Mouse (Mus musculus): Measurements from ENCODE around the gene Zfp503. TPM values are rescaled to one million over a fixed set of nuclear protein-coding genes. Genes with fewer than 3 reads are reported as not detected.

The Zfp503 gene
- total and polyA plus RNA-seq, 3 experiments: not detected

GRCm38 (mm10) chr14:21952541-21952940 is 36.9 kb downstream of the Zfp503 start:
- H3K36me3 ChIP-seq (replicated peaks in 1 of 2; ENCODE audit: control insufficient read depth in 1 of 2, insufficient read depth in 1 of 2, low read length in 1 of 2): no peaks in the 10 kb centered on the region
- no peak for TF ChIP-seq UBTF (IDR thresholded peaks at IDR 0.05; ENCODE audit: low read depth, low read length)
- no peak for TF ChIP-seq CHD2 (IDR thresholded peaks at IDR 0.05; ENCODE audit: low read length)
- no peak for TF ChIP-seq MAFK (IDR thresholded peaks at IDR 0.05; ENCODE audit: insufficient replicate concordance, low read length)
- TF ChIP-seq GABPA (IDR thresholded peaks at IDR 0.05; ENCODE audit: insufficient replicate concordance, low read depth, low read length): no peak
- no peak for TF ChIP-seq NRF1 (IDR thresholded peaks at IDR 0.05; ENCODE audit: low read depth, low read length)
- no peak for TF ChIP-seq USF1 (IDR thresholded peaks at IDR 0.05; ENCODE audit: low read depth, low read length)
- no peak overlapping the region for H3K27ac ChIP-seq (ENCODE audit: insufficient read depth, low read depth)
- dilution Hi-C loops (cut with MboI; ENCODE audit: extremely low pct_ligation_motif_present, extremely low pct_unique_long_range_greater_than_20kb, low sequenced_read_pairs) (no loop called here), in situ Hi-C loops (cut with MboI; ENCODE audit: low pct_ligation_motif_present, low pct_unique_long_range_greater_than_20kb, low sequenced_read_pairs) (loop anchor here (25.0 kb wide), 2 partner anchors 610 to 835 kb away; no protein-coding TSS in a partner anchor)
- no peak overlapping the region for H3K4me2 ChIP-seq (ENCODE audit: insufficient read depth, low read depth, poor library complexity, severe bottlenecking)
- DNase-seq (ENCODE audit: extremely low read depth): no peak
- no peaks in the 10 kb centered on the region for H3K27me3 ChIP-seq (replicated peaks)
- H3K9me3 ChIP-seq (replicated peaks; ENCODE audit: low read length): peaks cover 4% of the 10 kb centered on the region
- H3K4me1 ChIP-seq (ENCODE audit: control insufficient read depth in 1 of 2, insufficient read depth in 2 of 2): no peaks in the 10 kb centered on the region
- H3K79me2 ChIP-seq (replicated peaks; ENCODE audit: control insufficient read depth, extremely low read depth, insufficient read depth, poor library complexity, severe bottlenecking): no peaks in the 10 kb centered on the region
- H3K4me3 ChIP-seq (replicated peaks in 1 of 3; ENCODE audit: low read depth in 2 of 3, low read length in 2 of 3, poor library complexity in 1 of 3): no peak overlapping the region
- no peak overlapping the region for H3K9ac ChIP-seq (ENCODE audit: insufficient read depth, low read depth)

GRCm38 (mm10) chr14:21951896-21952523 is 37.4 kb downstream of the Zfp503 start:
- H3K36me3 ChIP-seq (replicated peaks in 1 of 2; ENCODE audit: control insufficient read depth in 1 of 2, insufficient read depth in 1 of 2, low read length in 1 of 2): no peaks in the 10 kb centered on the region
- no peak for DNase-seq (ENCODE audit: extremely low read depth)
- no peaks in the 10 kb centered on the region for H3K79me2 ChIP-seq (replicated peaks; ENCODE audit: control insufficient read depth, extremely low read depth, insufficient read depth, poor library complexity, severe bottlenecking)
- peaks cover 4% of the 10 kb centered on the region for H3K9me3 ChIP-seq (replicated peaks; ENCODE audit: low read length)
- TF ChIP-seq MEF2A (IDR thresholded peaks at IDR 0.05; ENCODE audit: borderline replicate concordance, low read depth, low read length): no peak
- no peak for TF ChIP-seq SIN3A (IDR thresholded peaks at IDR 0.05; ENCODE audit: low read length)
- no peak for TF ChIP-seq POLR2A (IDR thresholded peaks at IDR 0.05; ENCODE audit: low read depth, low read length)
- TF ChIP-seq IRF4 (IDR thresholded peaks at IDR 0.05; ENCODE audit: low read depth, low read length): no peak
- TF ChIP-seq NRF1 (IDR thresholded peaks at IDR 0.05; ENCODE audit: low read depth, low read length): no peak
- no peak for TF ChIP-seq CTCF (conservative IDR thresholded peaks at IDR 0.05 in 1 of 2, IDR thresholded peaks at IDR 0.05 in 1 of 2; ENCODE audit: low read depth in 2 of 2, low read length in 2 of 2)
- TF ChIP-seq MAX (IDR thresholded peaks at IDR 0.05; ENCODE audit: low read length): no peak
- no peaks in the 10 kb centered on the region for H3K27me3 ChIP-seq (replicated peaks)
- H3K27ac ChIP-seq (ENCODE audit: insufficient read depth, low read depth): no peak overlapping the region
- dilution Hi-C loops (cut with MboI; ENCODE audit: extremely low pct_ligation_motif_present, extremely low pct_unique_long_range_greater_than_20kb, low sequenced_read_pairs) (no loop called here), in situ Hi-C loops (cut with MboI; ENCODE audit: low pct_ligation_motif_present, low pct_unique_long_range_greater_than_20kb, low sequenced_read_pairs) (loop anchor here (25.0 kb wide), 2 partner anchors 610 to 835 kb away; no protein-coding TSS in a partner anchor)
- H3K9ac ChIP-seq (ENCODE audit: insufficient read depth, low read depth): no peak overlapping the region
- H3K4me1 ChIP-seq (ENCODE audit: control insufficient read depth in 1 of 2, insufficient read depth in 2 of 2): no peaks in the 10 kb centered on the region
- no peak overlapping the region for H3K4me2 ChIP-seq (ENCODE audit: insufficient read depth, low read depth, poor library complexity, severe bottlenecking)
- H3K4me3 ChIP-seq (replicated peaks in 1 of 3; ENCODE audit: low read depth in 2 of 3, low read length in 2 of 3, poor library complexity in 1 of 3): no peak overlapping the region

GRCm38 (mm10) chr14:21944946-21945345 is 44.5 kb downstream of the Zfp503 start:
- TF ChIP-seq KAT2A (IDR thresholded peaks at IDR 0.05; ENCODE audit: insufficient replicate concordance, low read length): no peak
- TF ChIP-seq POLR2A (IDR thresholded peaks at IDR 0.05; ENCODE audit: low read depth, low read length): no peak
- TF ChIP-seq USF1 (IDR thresholded peaks at IDR 0.05; ENCODE audit: low read depth, low read length): no peak
- no peak for TF ChIP-seq MAX (IDR thresholded peaks at IDR 0.05; ENCODE audit: low read length)
- TF ChIP-seq CHD1 (IDR thresholded peaks at IDR 0.05; ENCODE audit: low read depth, low read length): no peak
- TF ChIP-seq CHD2 (IDR thresholded peaks at IDR 0.05; ENCODE audit: low read length): no peak
- TF ChIP-seq ZC3H11A (IDR thresholded peaks at IDR 0.05; ENCODE audit: low read depth, low read length): no peak
- no peak for TF ChIP-seq JUN (IDR thresholded peaks at IDR 0.05; ENCODE audit: insufficient read depth, low read depth, low read length)
- TF ChIP-seq ELF1 (IDR thresholded peaks at IDR 0.05; ENCODE audit: low read depth, low read length): no peak
- TF ChIP-seq E2F4 (IDR thresholded peaks at IDR 0.05; ENCODE audit: insufficient replicate concordance, low read depth, low read length): no peak
- TF ChIP-seq TCF12 (IDR thresholded peaks at IDR 0.05; ENCODE audit: low read depth, low read length): no peak
- no peak for TF ChIP-seq RCOR1 (conservative IDR thresholded peaks at IDR 0.05; ENCODE audit: low read depth, low read length)
- no peak for TF ChIP-seq SMC3 (IDR thresholded peaks at IDR 0.05; ENCODE audit: low read depth, low read length)
- TF ChIP-seq POLR2AphosphoS2 (IDR thresholded peaks at IDR 0.05; ENCODE audit: low read depth, low read length): no peak
- TF ChIP-seq SIN3A (IDR thresholded peaks at IDR 0.05; ENCODE audit: low read length): no peak
- no peak for TF ChIP-seq UBTF (IDR thresholded peaks at IDR 0.05; ENCODE audit: low read depth, low read length)
- no peak for TF ChIP-seq MAZ (IDR thresholded peaks at IDR 0.05; ENCODE audit: low read depth, low read length)
- TF ChIP-seq MYC (IDR thresholded peaks at IDR 0.05; ENCODE audit: low read depth, low read length): no peak
- TF ChIP-seq EP300 (IDR thresholded peaks at IDR 0.05; ENCODE audit: low read length): no peak
- DNase-seq (ENCODE audit: extremely low read depth): no peak
- no peak overlapping the region for H3K4me2 ChIP-seq (ENCODE audit: insufficient read depth, low read depth, poor library complexity, severe bottlenecking)
- H3K36me3 ChIP-seq (replicated peaks in 1 of 2; ENCODE audit: control insufficient read depth in 1 of 2, insufficient read depth in 1 of 2, low read length in 1 of 2): no peaks in the 10 kb centered on the region
- dilution Hi-C loops (cut with MboI; ENCODE audit: extremely low pct_ligation_motif_present, extremely low pct_unique_long_range_greater_than_20kb, low sequenced_read_pairs) (no loop called here), in situ Hi-C loops (cut with MboI; ENCODE audit: low pct_ligation_motif_present, low pct_unique_long_range_greater_than_20kb, low sequenced_read_pairs) (no loop called here)
- H3K4me1 ChIP-seq (ENCODE audit: control insufficient read depth in 1 of 2, insufficient read depth in 2 of 2): no peaks in the 10 kb centered on the region
- H3K27me3 ChIP-seq (replicated peaks): no peaks in the 10 kb centered on the region
- no peaks in the 10 kb centered on the region for H3K9me3 ChIP-seq (replicated peaks; ENCODE audit: low read length)
- no peaks in the 10 kb centered on the region for H3K79me2 ChIP-seq (replicated peaks; ENCODE audit: control insufficient read depth, extremely low read depth, insufficient read depth, poor library complexity, severe bottlenecking)
- no peak overlapping the region for H3K27ac ChIP-seq (ENCODE audit: insufficient read depth, low read depth)
- H3K9ac ChIP-seq (ENCODE audit: insufficient read depth, low read depth): no peak overlapping the region
- no peak overlapping the region for H3K4me3 ChIP-seq (replicated peaks in 1 of 3; ENCODE audit: low read depth in 2 of 3, low read length in 2 of 3, poor library complexity in 1 of 3)
